Mouse (Mus musculus): ENCODE data around the gene Arhgef7. TPM values are rescaled to one million over a fixed set of nuclear protein-coding genes. Genes with fewer than 3 reads are reported as not detected.

Gene Arhgef7
- polyA plus RNA-seq, 1 experiment from 2014 or later, result 62.3 TPM

DNA sequence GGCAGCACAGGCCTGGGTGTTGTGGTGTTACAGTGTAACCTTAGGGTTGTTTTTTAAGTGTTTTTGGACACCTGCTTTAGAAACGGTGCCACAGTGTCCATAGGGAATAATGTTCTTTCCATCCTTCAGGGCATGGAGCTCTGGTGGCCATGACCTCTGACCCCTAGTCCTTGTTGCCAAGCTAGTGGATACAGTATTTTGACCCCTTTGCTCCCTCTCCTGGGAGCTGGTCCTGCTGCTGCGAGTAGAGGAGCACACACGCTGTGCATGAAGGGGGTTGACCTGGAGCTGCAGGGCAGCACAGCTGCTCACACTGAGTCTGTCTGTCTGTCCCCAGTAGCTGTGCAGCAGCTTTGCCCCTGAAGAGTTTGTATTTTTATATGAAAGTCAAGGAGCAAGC lies 98.2 kb downstream of the Arhgef7 start:
- no peak overlapping the region for H3K4me3 ChIP-seq (replicated peaks)
- WGBS, result 56% methylated on average over 3 of the region's 3 CpGs
- no peak overlapping the region for H3K9ac ChIP-seq (replicated peaks)
- H3K27ac ChIP-seq (replicated peaks), result no peak overlapping the region
- peaks cover 49% of the 10 kb centered on the region for H3K36me3 ChIP-seq
- H3K4me1 ChIP-seq, result peaks cover 16% of the 10 kb centered on the region
- no peaks in the 10 kb centered on the region for H3K27me3 ChIP-seq (replicated peaks)
- H3K4me2 ChIP-seq, result no peak overlapping the region
- no peaks in the 10 kb centered on the region for H3K9me3 ChIP-seq (replicated peaks)
- ATAC-seq (ENCODE audit: low FRiP score), result no peak

GRCm38 (mm10) chr8:11827312-11827711 lies 99.8 kb downstream of the Arhgef7 start:
- WGBS, result 57% methylated on average over 3 of the region's 3 CpGs
- H3K36me3 ChIP-seq, result peaks cover 44% of the 10 kb centered on the region
- H3K27me3 ChIP-seq (replicated peaks), result no peaks in the 10 kb centered on the region
- no peak overlapping the region for H3K27ac ChIP-seq (replicated peaks)
- H3K9ac ChIP-seq (replicated peaks), result no peak overlapping the region
- no peaks in the 10 kb centered on the region for H3K9me3 ChIP-seq (replicated peaks)
- H3K4me2 ChIP-seq, result no peak overlapping the region
- H3K4me3 ChIP-seq (replicated peaks), result no peak overlapping the region
- peaks cover 22% of the 10 kb centered on the region for H3K4me1 ChIP-seq
- no peak for ATAC-seq (ENCODE audit: low FRiP score)

- no peak overlapping the region for H3K9ac ChIP-seq (replicated peaks)
- no peak overlapping the region for H3K4me2 ChIP-seq
- no peak overlapping the region for H3K4me3 ChIP-seq (replicated peaks)
- H3K27me3 ChIP-seq (replicated peaks), result no peaks in the 10 kb centered on the region
- ATAC-seq (ENCODE audit: low FRiP score), result peak; percentile 60
- WGBS, result 34% methylated on average over 16 of the region's 16 CpGs
- H3K4me1 ChIP-seq, result peaks cover 22% of the 10 kb centered on the region
- peaks cover 44% of the 10 kb centered on the region for H3K36me3 ChIP-seq
- no peaks in the 10 kb centered on the region for H3K9me3 ChIP-seq (replicated peaks)
- H3K27ac ChIP-seq (replicated peaks), result peak overlapping the region; percentile 63
Observed at GRCm38 (mm10) chr8:11830214-11831046, 102.9 kb downstream of the Arhgef7 start.

DNA sequence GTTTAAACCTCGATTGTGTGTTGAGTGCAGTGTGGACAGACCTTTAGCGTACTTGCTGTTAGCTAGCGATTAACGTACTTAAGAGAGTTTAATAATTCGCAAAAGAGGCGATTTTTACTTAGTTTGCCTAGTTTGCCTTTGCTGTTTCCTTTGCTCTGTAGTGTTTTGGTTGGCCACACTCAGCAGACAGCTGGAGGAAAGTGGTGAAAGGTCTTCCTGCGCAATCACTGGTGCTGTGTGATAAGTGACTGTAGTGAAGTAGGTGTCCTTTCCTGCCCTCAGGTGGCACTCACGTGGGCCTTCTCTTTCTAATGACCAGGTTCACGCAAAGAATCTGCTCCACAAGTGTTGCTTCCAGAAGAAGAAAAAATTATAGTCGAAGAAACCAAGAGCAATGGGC lies 103.7 kb downstream of the Arhgef7 start:
- H3K27me3 ChIP-seq (replicated peaks), result no peaks in the 10 kb centered on the region
- peaks cover 22% of the 10 kb centered on the region for H3K4me1 ChIP-seq
- no peaks in the 10 kb centered on the region for H3K9me3 ChIP-seq (replicated peaks)
- H3K4me3 ChIP-seq (replicated peaks), result no peak overlapping the region
- no peak overlapping the region; the same call in 1 of the 2 replicates for H3K27ac ChIP-seq (replicated peaks)
- H3K36me3 ChIP-seq, result peaks cover 37% of the 10 kb centered on the region
- ATAC-seq (ENCODE audit: low FRiP score), result no peak
- H3K4me2 ChIP-seq, result no peak overlapping the region
- 94% methylated on average over 10 of the region's 10 CpGs for WGBS
- no peak overlapping the region for H3K9ac ChIP-seq (replicated peaks)

- Histone ChIP-seq H3K27me3 (replicated peaks) (no peaks in the 10 kb centered on the region), H3K4me2 (no peak overlapping the region), H3K36me3 (peaks cover 34% of the 10 kb centered on the region), H3K4me1 (peaks cover 22% of the 10 kb centered on the region), H3K9ac (replicated peaks) (no peak overlapping the region), H3K9me3 (replicated peaks) (no peaks in the 10 kb centered on the region), H3K4me3 (replicated peaks) (no peak overlapping the region), H3K27ac (replicated peaks) (no peak overlapping the region)
- 94% methylated on average over 5 of the region's 5 CpGs for WGBS
- no peak for ATAC-seq (ENCODE audit: low FRiP score)
Observed at GRCm38 (mm10) chr8:11831939-11832338, 104.4 kb downstream of the Arhgef7 start.

DNA sequence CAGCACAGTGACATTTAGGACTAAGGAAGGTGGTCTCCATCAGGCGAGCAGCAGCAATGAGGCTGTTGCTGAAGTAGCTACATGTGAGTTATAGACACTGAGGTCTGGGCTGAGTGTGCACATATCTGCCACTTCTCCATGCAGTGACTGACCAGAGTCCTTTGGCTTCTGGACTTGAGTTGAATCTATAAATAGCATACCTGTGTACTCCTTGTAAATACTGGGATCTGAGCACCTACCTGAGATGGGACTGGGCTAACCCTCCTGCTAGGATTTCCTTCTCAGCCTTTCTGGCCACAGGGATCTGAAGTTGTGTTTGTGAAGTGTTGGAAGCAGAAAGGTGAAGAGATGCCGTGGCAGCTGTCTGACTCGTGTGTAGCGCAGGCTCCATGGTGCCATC lies 105.6 kb downstream of the Arhgef7 start:
- H3K36me3 ChIP-seq, result peaks cover 38% of the 10 kb centered on the region
- ATAC-seq (ENCODE audit: low FRiP score), result no peak
- 93% methylated on average over 4 of the region's 4 CpGs for WGBS

GRCm38 (mm10) chr8:11834200-11834599 lies 106.7 kb downstream of the Arhgef7 start:
- H3K27ac ChIP-seq (replicated peaks), result no peak overlapping the region
- peaks cover 38% of the 10 kb centered on the region for H3K36me3 ChIP-seq
- H3K9me3 ChIP-seq (replicated peaks), result no peaks in the 10 kb centered on the region
- no peak for ATAC-seq (ENCODE audit: low FRiP score)
- H3K9ac ChIP-seq (replicated peaks), result no peak overlapping the region
- no peak overlapping the region for H3K4me2 ChIP-seq
- H3K4me1 ChIP-seq, result peaks cover 21% of the 10 kb centered on the region
- no peak overlapping the region for H3K4me3 ChIP-seq (replicated peaks)
- no peaks in the 10 kb centered on the region for H3K27me3 ChIP-seq (replicated peaks)
- WGBS, result 86% methylated on average over 5 of the region's 5 CpGs

More for the DNA sequence above, 105.6 kb downstream of the Arhgef7 start:
- Histone ChIP-seq H3K27ac (replicated peaks) (no peak overlapping the region), H3K9ac (replicated peaks) (no peak overlapping the region), H3K27me3 (replicated peaks) (no peaks in the 10 kb centered on the region), H3K9me3 (replicated peaks) (no peaks in the 10 kb centered on the region), H3K4me2 (no peak overlapping the region), H3K4me1 (peaks cover 20% of the 10 kb centered on the region), H3K4me3 (replicated peaks) (no peak overlapping the region)

GRCm38 (mm10) chr8:11834691-11835090 lies 107.2 kb downstream of the Arhgef7 start:
- 93% methylated on average over 16 of the region's 16 CpGs for WGBS
- H3K27me3 ChIP-seq (replicated peaks), result no peaks in the 10 kb centered on the region
- no peak overlapping the region for H3K4me2 ChIP-seq
- peaks cover 38% of the 10 kb centered on the region for H3K36me3 ChIP-seq
- H3K4me1 ChIP-seq, result peaks cover 23% of the 10 kb centered on the region
- no peaks in the 10 kb centered on the region for H3K9me3 ChIP-seq (replicated peaks)
- no peak overlapping the region for H3K27ac ChIP-seq (replicated peaks)
- no peak overlapping the region for H3K9ac ChIP-seq (replicated peaks)
- ATAC-seq (ENCODE audit: low FRiP score), result no peak
- no peak overlapping the region for H3K4me3 ChIP-seq (replicated peaks)

DNA sequence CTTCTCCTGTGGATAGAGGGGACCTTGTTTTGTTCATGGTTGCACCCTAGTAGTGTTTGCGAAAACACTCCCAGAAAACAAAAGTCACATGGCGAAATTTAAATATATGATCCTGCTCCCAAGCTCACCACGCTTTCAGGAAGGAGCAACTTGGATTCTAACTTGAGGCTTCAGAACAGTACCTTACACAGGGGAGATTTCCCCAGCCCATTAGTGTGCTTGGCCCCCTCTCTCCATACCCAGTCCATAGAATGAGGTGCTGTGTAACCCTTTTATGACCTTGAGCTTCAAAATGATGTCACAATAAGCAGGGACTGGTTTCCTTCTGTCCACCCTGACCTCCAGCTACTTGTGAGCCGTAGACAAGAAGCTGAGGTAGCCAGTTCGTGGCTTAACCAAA lies 112.7 kb downstream of the Arhgef7 start, which contains the start of gene Tex29:
Gene Tex29 (plus strand): TSS at position 301 of the 400 bp plus-strand sequence.
- H3K4me2 ChIP-seq, result no peak within 1 kb of the TSS
- WGBS, result 85% methylated on average over 5 of the region's 5 CpGs

GRCm38 (mm10) chr8:11841571-11841970 lies 114.0 kb downstream of the Arhgef7 start:
- ATAC-seq (ENCODE audit: low FRiP score), result no peak; the same call in 1 of the 2 replicates
- H3K36me3 ChIP-seq, result 0 out of 2 replicates have a peak, but pooled peaks cover 3% of the 10 kb centered on the region
- peaks cover 26% of the 10 kb centered on the region for H3K4me1 ChIP-seq
- H3K4me2 ChIP-seq, result peak overlapping the region; percentile 27
- 15% methylated on average over 8 of the region's 8 CpGs for WGBS
- no peak overlapping the region for H3K4me3 ChIP-seq (replicated peaks)
- H3K27me3 ChIP-seq (replicated peaks), result no peaks in the 10 kb centered on the region
- no peak overlapping the region for H3K9ac ChIP-seq (replicated peaks)
- no peaks in the 10 kb centered on the region for H3K9me3 ChIP-seq (replicated peaks)
- H3K27ac ChIP-seq (replicated peaks), result peak overlapping the region; percentile 55

More for the DNA sequence above, 112.7 kb downstream of the Arhgef7 start, which contains the start of gene Tex29:
- Histone ChIP-seq H3K4me1 (peaks cover 26% of the 10 kb centered on the region), H3K27ac (replicated peaks) (peak within 1 kb of the TSS; percentile 55), H3K36me3 (peaks cover 6% of the 10 kb centered on the region), H3K4me3 (replicated peaks) (no peak within 1 kb of the TSS), H3K27me3 (replicated peaks) (no peaks in the 10 kb centered on the region), H3K9me3 (replicated peaks) (no peaks in the 10 kb centered on the region), H3K9ac (replicated peaks) (no peak within 1 kb of the TSS)
- ATAC-seq (ENCODE audit: low FRiP score), result no peak

DNA sequence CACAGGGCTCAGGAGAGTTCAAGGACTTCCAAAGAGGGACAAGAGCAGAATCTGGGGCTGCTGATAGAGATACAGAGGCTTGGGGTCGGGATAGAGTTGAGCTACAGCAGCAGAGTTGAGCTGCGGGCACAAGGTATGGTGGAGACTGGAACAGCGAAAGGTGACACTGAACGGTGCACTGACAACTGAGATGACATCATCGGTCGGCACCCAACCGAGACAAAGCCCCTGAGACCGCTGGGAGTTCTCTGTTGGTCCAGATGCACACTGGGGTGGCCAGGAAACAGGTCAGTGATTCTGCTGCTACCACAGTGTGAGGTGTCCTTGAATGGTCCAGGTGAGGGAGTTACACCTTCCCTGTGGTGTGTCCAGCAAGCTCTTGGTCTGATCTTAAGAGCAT lies 115.2 kb downstream of the Arhgef7 start:
- H3K4me3 ChIP-seq (replicated peaks), result no peak overlapping the region
- H3K27me3 ChIP-seq (replicated peaks), result no peaks in the 10 kb centered on the region
- H3K4me2 ChIP-seq, result no peak overlapping the region
- ATAC-seq (ENCODE audit: low FRiP score), result no peak
- H3K4me1 ChIP-seq, result peaks cover 26% of the 10 kb centered on the region
- H3K27ac ChIP-seq (replicated peaks), result no peak overlapping the region
- no peaks in the 10 kb centered on the region for H3K36me3 ChIP-seq
- no peak overlapping the region for H3K9ac ChIP-seq (replicated peaks)
- no peaks in the 10 kb centered on the region for H3K9me3 ChIP-seq (replicated peaks)
- WGBS, result 87% methylated on average over 8 of the region's 8 CpGs

DNA sequence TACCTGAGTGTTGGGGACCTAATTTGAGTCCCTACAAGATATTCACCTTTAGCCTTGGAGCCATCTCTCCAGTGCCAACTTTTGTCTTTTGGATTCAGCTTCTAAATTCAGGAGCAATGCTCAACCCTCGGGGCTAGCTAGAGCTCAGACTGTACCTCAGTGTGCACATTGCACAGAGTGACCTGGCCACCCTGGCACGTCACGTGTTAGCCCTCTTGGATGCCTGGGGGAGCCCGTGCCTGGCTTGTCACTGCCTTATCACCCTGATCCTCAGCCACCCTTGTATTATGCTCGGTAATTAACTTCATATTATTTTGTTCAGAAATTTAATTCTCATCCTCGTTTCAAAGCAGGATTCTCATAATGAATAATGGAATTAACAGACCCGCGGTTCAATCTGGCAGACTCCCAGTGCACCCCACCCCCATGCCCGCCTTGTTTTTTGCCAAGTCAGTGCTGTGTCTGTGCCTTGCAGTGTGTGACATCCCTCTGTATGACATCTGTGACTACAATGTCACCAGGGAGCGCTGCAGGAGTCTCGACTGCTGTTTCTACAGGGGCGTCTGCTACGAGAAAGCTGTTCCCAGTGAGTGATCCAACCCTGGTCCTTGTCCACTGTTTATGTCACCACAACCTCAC lies 116.3 kb downstream of the Arhgef7 start:
- H3K9me3 ChIP-seq (replicated peaks), result no peaks in the 10 kb centered on the region
- no peaks in the 10 kb centered on the region for H3K27me3 ChIP-seq (replicated peaks)
- no peaks in the 10 kb centered on the region for H3K36me3 ChIP-seq
- H3K4me3 ChIP-seq (replicated peaks), result no peak overlapping the region
- H3K9ac ChIP-seq (replicated peaks), result no peak overlapping the region
- 66% methylated on average over 13 of the region's 13 CpGs for WGBS
- ATAC-seq (ENCODE audit: low FRiP score), result no peak
- H3K4me1 ChIP-seq, result peaks cover 26% of the 10 kb centered on the region
- no peak overlapping the region for H3K4me2 ChIP-seq
- no peak overlapping the region for H3K27ac ChIP-seq (replicated peaks)
